Mouse (Mus musculus) thymus, adult 2 months (tissue): Measurements from ENCODE around the gene Thy1. TPM values are rescaled to one million over a fixed set of nuclear protein-coding genes. Genes with fewer than 3 reads are reported as not detected.
A peak's percentile ranks its signal among the peaks of the same experiment; 100 is the strongest.

Experiments used
- DNase-seq: peaks from one replicate; pipeline ENCODE4 v3.0.0; 2021
- H3K27ac ChIP-seq: fragments of 200-500 bp; 2 replicates; pipeline ENCODE4 v1.5.1; 2012; ENCODE audit warnings: low read length, control low read depth; ENCODE audit not compliant: control insufficient read depth, insufficient read depth
- H3K27me3 ChIP-seq: fragments of 200-500 bp; 2 replicates; pipeline ENCODE4 v1.6.1; 2012; ENCODE audit warnings: mild to moderate bottlenecking, low read length, moderate library complexity, mixed read lengths; ENCODE audit not compliant: control insufficient read depth, insufficient read depth
- H3K36me3 ChIP-seq: fragments of 200-500 bp; 2 replicates; pipeline ENCODE4 v1.6.1; 2012; ENCODE audit warnings: mild to moderate bottlenecking, low read length, moderate library complexity; ENCODE audit not compliant: control insufficient read depth, insufficient read depth
- H3K4me1 ChIP-seq: fragments of 200-500 bp; replicated peaks from 2 replicates; pipeline ENCODE4 v1.6.1; 2012; ENCODE audit warnings: low read length; ENCODE audit not compliant: control insufficient read depth, insufficient read depth
- H3K4me3 ChIP-seq: fragments of 200-500 bp; 2 replicates; pipeline ENCODE4 v1.5.1; 2012; ENCODE audit warnings: mild to moderate bottlenecking, low read length, control low read depth, moderate library complexity; ENCODE audit not compliant: control insufficient read depth, insufficient read depth
- CTCF ChIP-seq: fragments of 200-500 bp; IDR thresholded peaks from 2 replicates; pipeline ENCODE4 v1.5.1; 2012; ENCODE audit warnings: mild to moderate bottlenecking, control low read depth, low read length, moderate library complexity, borderline replicate concordance; ENCODE audit not compliant: control insufficient read depth, poor library complexity, insufficient read depth; ENCODE audit errors: extremely low read depth
- POLR2A ChIP-seq: fragments of 200-500 bp; IDR thresholded peaks from 2 replicates; pipeline ENCODE4 v1.6.1; 2012; ENCODE audit warnings: mild to moderate bottlenecking, low read length, control low read depth, moderate library complexity; ENCODE audit not compliant: control insufficient read depth, poor library complexity, insufficient read depth; ENCODE audit errors: extremely low read depth
- WGBS: fragments of 180-500 bp; shearing (Covaris S2); methylation state at CpG from one replicate; pipeline ENCODE4 v1.1.7; 2018; 5-methylcytosine and 5-hydroxymethylcytosine counted together
- polyA plus RNA-seq: library from polyadenylated mRNA; depleted of rRNA; stranded (reverse); fragments of >200 nt; gene quantifications from 2 replicates; pipeline ENCODE4 v1.2.3, GENCODE M21; 2012; rRNA removed

The Thy1 gene
- 3,068 and 3,478 TPM in 2 replicates for polyA plus RNA-seq

GRCm38 (mm10) chr9:44042836-44043707, at the start of gene Thy1:
TSS of gene Thy1 (plus strand) at chr9:44043384.
- peak; percentile 87 for DNase-seq
- 4% methylated on average over 30 of the region's 30 CpGs for WGBS
- H3K27ac ChIP-seq = peak within 1 kb of the TSS; percentile 94

GRCm38 (mm10) chr9:43997681-43998080, 45.5 kb upstream of the Thy1 start:
- Histone ChIP-seq H3K36me3 (no peaks in the 10 kb centered on the region), H3K27me3 (no peaks in the 10 kb centered on the region), H3K4me1 (peaks cover 14% of the 10 kb centered on the region), H3K4me3 (no peak overlapping the region), H3K27ac (no peak overlapping the region)
- DNase-seq = no peak
- TF ChIP-seq CTCF (no peak), POLR2A (no peak)
- WGBS = 97% methylated on average over 2 of the region's 2 CpGs

More at GRCm38 (mm10) chr9:44042836-44043707, at the start of gene Thy1:
- Histone ChIP-seq H3K36me3 (peaks cover 33% of the 10 kb centered on the region), H3K4me1 (peaks cover 35% of the 10 kb centered on the region), H3K27me3 (no peaks in the 10 kb centered on the region), H3K4me3 (peak within 1 kb of the TSS; percentile 94)
- TF ChIP-seq POLR2A = peak; percentile 99
- TF ChIP-seq CTCF = peak; percentile 15; the same call in 1 of the 2 replicates

- H3K36me3 ChIP-seq = no peaks in the 10 kb centered on the region
- no peaks in the 10 kb centered on the region for H3K27me3 ChIP-seq
- peaks cover 8% of the 10 kb centered on the region for H3K4me1 ChIP-seq
- H3K27ac ChIP-seq = no peak overlapping the region
- H3K4me3 ChIP-seq = no peak overlapping the region
- no peak for DNase-seq
- 95% methylated on average over 4 of the region's 4 CpGs for WGBS
- TF ChIP-seq CTCF = no peak
- no peak for TF ChIP-seq POLR2A
Observed at GRCm38 (mm10) chr9:43998851-43999250, 44.3 kb upstream of the Thy1 start.

- peaks cover 12% of the 10 kb centered on the region; the same call in 1 of the 2 replicates for H3K4me1 ChIP-seq
- H3K4me3 ChIP-seq = no peak overlapping the region
- WGBS = 67% methylated on average over 3 of the region's 3 CpGs
- no peaks in the 10 kb centered on the region for H3K36me3 ChIP-seq
- DNase-seq = no peak
- TF ChIP-seq CTCF = no peak
- no peak for TF ChIP-seq POLR2A
- no peaks in the 10 kb centered on the region for H3K27me3 ChIP-seq
- no peak overlapping the region for H3K27ac ChIP-seq
Observed at GRCm38 (mm10) chr9:44004362-44004761, 38.8 kb upstream of the Thy1 start.

- Histone ChIP-seq H3K27me3 (no peaks in the 10 kb centered on the region), H3K27ac (no peak overlapping the region), H3K4me3 (no peak overlapping the region), H3K36me3 (no peaks in the 10 kb centered on the region), H3K4me1 (peaks cover 16% of the 10 kb centered on the region)
- DNase-seq = no peak
- WGBS = 77% methylated on average over 3 of the region's 3 CpGs
- TF ChIP-seq POLR2A = no peak
- no peak for TF ChIP-seq CTCF
Observed at GRCm38 (mm10) chr9:44005305-44005704, 37.9 kb upstream of the Thy1 start.

GRCm38 (mm10) chr9:44007323-44007722, 35.9 kb upstream of the Thy1 start:
- H3K4me3 ChIP-seq = no peak overlapping the region
- no peak for DNase-seq

GRCm38 (mm10) chr9:44007991-44008390, 35.2 kb upstream of the Thy1 start:
- Histone ChIP-seq H3K36me3 (no peaks in the 10 kb centered on the region), H3K27ac (no peak overlapping the region), H3K4me3 (no peak overlapping the region), H3K4me1 (peaks cover 34% of the 10 kb centered on the region), H3K27me3 (no peaks in the 10 kb centered on the region)
- TF ChIP-seq CTCF = no peak
- no peak for TF ChIP-seq POLR2A
- WGBS = 93% methylated on average over 3 of the region's 3 CpGs
- DNase-seq = no peak

More at GRCm38 (mm10) chr9:44007323-44007722, 35.9 kb upstream of the Thy1 start:
- no peaks in the 10 kb centered on the region for H3K27me3 ChIP-seq
- no peak overlapping the region for H3K27ac ChIP-seq
- peaks cover 29% of the 10 kb centered on the region for H3K4me1 ChIP-seq
- 88% methylated on average over 2 of the region's 2 CpGs for WGBS
- TF ChIP-seq POLR2A (no peak), CTCF (no peak)
- H3K36me3 ChIP-seq = no peaks in the 10 kb centered on the region
